Mouse (Mus musculus): ENCODE data around the gene Cks1b.

DNA sequence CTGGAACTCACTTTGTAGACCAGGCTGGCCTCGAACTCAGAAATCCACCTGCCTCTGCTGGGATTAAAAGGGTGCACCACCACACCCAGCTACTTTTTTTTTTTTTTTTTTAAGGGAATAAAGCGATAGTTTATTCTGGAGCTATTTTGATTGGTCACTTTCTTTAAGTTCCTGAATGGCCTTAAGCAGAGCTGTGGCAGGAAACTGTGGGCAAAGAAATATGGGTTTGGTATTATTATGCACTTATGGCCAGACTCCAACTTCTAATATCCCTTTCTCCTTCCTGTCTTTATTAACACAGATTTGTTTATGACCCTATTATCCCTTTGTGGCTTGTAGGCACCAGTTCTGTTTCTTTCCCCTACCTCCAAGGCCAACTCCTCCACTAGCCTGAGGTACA, 2.2 kb upstream of the Cks1b start:
- TF ChIP-seq ZC3H11A (IDR thresholded peaks at IDR 0.05; ENCODE audit: low read depth, low read length) = no peak
- TF ChIP-seq CTCF (IDR thresholded peaks at IDR 0.05 in 2 of 3, conservative IDR thresholded peaks at IDR 0.05 in 1 of 3; ENCODE audit: control insufficient read depth in 1 of 3, insufficient read depth in 1 of 3, low read depth in 2 of 3, low read length in 3 of 3, poor library complexity in 1 of 3, severe bottlenecking in 1 of 3) = no peak
- TF ChIP-seq POLR2A (IDR thresholded peaks at IDR 0.05; ENCODE audit: control insufficient read depth in 1 of 2, insufficient read depth in 1 of 2, low read depth in 1 of 2, low read length in 2 of 2, poor library complexity in 1 of 2) = no peak
- no peak for TF ChIP-seq E2F4 (IDR thresholded peaks at IDR 0.05; ENCODE audit: borderline replicate concordance, low read depth, low read length)
- TF ChIP-seq RAD21 (IDR thresholded peaks at IDR 0.05; ENCODE audit: low read depth, low read length) = no peak
- no peak for TF ChIP-seq JUND (IDR thresholded peaks at IDR 0.05; ENCODE audit: low read depth, low read length)
- TF ChIP-seq HCFC1 (IDR thresholded peaks at IDR 0.05; ENCODE audit: low read depth, low read length) = no peak
- no peak for TF ChIP-seq BHLHE40 (IDR thresholded peaks at IDR 0.05; ENCODE audit: borderline replicate concordance, low read depth, low read length)
- no peak for TF ChIP-seq RCOR1 (IDR thresholded peaks at IDR 0.05; ENCODE audit: low read depth, low read length)
- TF ChIP-seq GATA1 (IDR thresholded peaks at IDR 0.05; ENCODE audit: low read depth, low read length) = no peak
- TF ChIP-seq NELFE (IDR thresholded peaks at IDR 0.05; ENCODE audit: low read depth, low read length) = no peak
- no peak for TF ChIP-seq MAX (IDR thresholded peaks at IDR 0.05; ENCODE audit: low read length)
- TF ChIP-seq TBP (IDR thresholded peaks at IDR 0.05; ENCODE audit: low read depth, low read length) = no peak
- TF ChIP-seq ZNF384 (IDR thresholded peaks at IDR 0.05; ENCODE audit: low read depth, low read length) = peak; percentile 50; the same call in 1 of the 2 replicates
